Mouse (Mus musculus) CH12.LX (cell line): Measurements from ENCODE around the gene Grb10. TPM values are rescaled to one million over a fixed set of nuclear protein-coding genes. Genes with fewer than 3 reads are reported as not detected.

Experiments
- DNase-seq: peaks from one replicate; pipeline ENCODE4 v3.0.0-alpha.2; 2013; ENCODE audit errors: extremely low read depth
- H3K27ac ChIP-seq: 2 replicates; pipeline ENCODE4 v1.5.1; 2012; ENCODE audit warnings: low read depth, mild to moderate bottlenecking, control low read depth, moderate library complexity; ENCODE audit not compliant: insufficient read depth
- H3K27me3 ChIP-seq: replicated peaks from 2 replicates; pipeline ENCODE3; 2012; ENCODE audit warnings: inconsistent platforms
- H3K36me3 ChIP-seq, 2 experiments: replicated peaks in 1 of 2; 2 replicates each; pipeline versions ENCODE3 to v1.6.1; 2012; ENCODE audit warnings: inconsistent platforms in 1 of 2, low read length in 1 of 2, mild to moderate bottlenecking in 1 of 2, mixed read lengths in 1 of 2, moderate library complexity in 1 of 2; ENCODE audit not compliant: control insufficient read depth in 1 of 2, insufficient read depth in 1 of 2
- H3K4me1 ChIP-seq, 2 experiments: 2 replicates each; pipeline ENCODE4 v1.6.1; 2012; ENCODE audit warnings: inconsistent platforms in 1 of 2, moderate library complexity in 1 of 2; ENCODE audit not compliant: insufficient read depth in 2 of 2, control insufficient read depth in 1 of 2
- H3K4me2 ChIP-seq: 2 replicates; pipeline ENCODE4 v1.6.1; 2012; ENCODE audit warnings: low read depth, mild to moderate bottlenecking, control low read depth; ENCODE audit not compliant: poor library complexity, insufficient read depth, severe bottlenecking
- H3K4me3 ChIP-seq, 3 experiments: fragments of 150-350 bp in 1 of 3; sonication (generic) in 1 of 3; replicated peaks in 1 of 3; 2 replicates each; pipeline versions ENCODE3 to v1.5.1; 2011 to 2012; ENCODE audit warnings: low read depth in 2 of 3, low read length in 2 of 3, mild to moderate bottlenecking in 2 of 3, moderate library complexity in 2 of 3, control low read depth in 1 of 3, improper control_type of control experiment in 1 of 3, inconsistent platforms in 1 of 3, mixed read lengths in 1 of 3; ENCODE audit not compliant: poor library complexity in 1 of 3
- H3K79me2 ChIP-seq: replicated peaks from 2 replicates; pipeline ENCODE4 v1.6.1; 2012; ENCODE audit warnings: mild to moderate bottlenecking, moderate library complexity; ENCODE audit not compliant: control insufficient read depth, poor library complexity, insufficient read depth, severe bottlenecking; ENCODE audit errors: extremely low read depth
- H3K9ac ChIP-seq: 2 replicates; pipeline ENCODE4 v1.6.1; 2012; ENCODE audit warnings: low read depth, mild to moderate bottlenecking, control low read depth, moderate library complexity; ENCODE audit not compliant: insufficient read depth
- H3K9me3 ChIP-seq: replicated peaks from 2 replicates; pipeline ENCODE3; 2012; ENCODE audit warnings: low read length, inconsistent platforms, mixed read lengths
- CHD2 ChIP-seq: IDR thresholded peaks from 2 replicates; pipeline ENCODE4 v1.6.1; 2011; ENCODE audit warnings: low read length, improper control_type of control experiment
- CTCF ChIP-seq, 2 experiments: IDR thresholded peaks in 1 of 2; conservative IDR thresholded peaks in 1 of 2; 2 replicates each; pipeline ENCODE4 v1.5.1; 2011 to 2012; ENCODE audit warnings: low read depth in 2 of 2, low read length in 2 of 2, improper control_type of control experiment in 1 of 2, inconsistent platforms in 1 of 2, mild to moderate bottlenecking in 1 of 2, moderate library complexity in 1 of 2
- ELF1 ChIP-seq: IDR thresholded peaks from 2 replicates; pipeline ENCODE4 v1.6.1; 2014; ENCODE audit warnings: low read depth, mild to moderate bottlenecking, inconsistent platforms, low read length, improper control_type of control experiment
- ETS1 ChIP-seq: conservative IDR thresholded peaks from 2 replicates; pipeline ENCODE4 v1.6.1; 2012; ENCODE audit warnings: low read depth, mild to moderate bottlenecking, inconsistent platforms, low read length, improper control_type of control experiment, moderate library complexity
- GABPA ChIP-seq: IDR thresholded peaks from 2 replicates; pipeline ENCODE4 v1.6.1; 2012; ENCODE audit warnings: low read depth, low read length, improper control_type of control experiment, inconsistent platforms; ENCODE audit not compliant: insufficient replicate concordance
- IRF4 ChIP-seq: IDR thresholded peaks from 2 replicates; pipeline ENCODE4 v1.6.1; 2014; ENCODE audit warnings: low read depth, mild to moderate bottlenecking, inconsistent platforms, low read length, improper control_type of control experiment
- MEF2A ChIP-seq: IDR thresholded peaks from 2 replicates; pipeline ENCODE4 v1.6.1; 2014; ENCODE audit warnings: low read depth, mild to moderate bottlenecking, inconsistent platforms, low read length, improper control_type of control experiment, borderline replicate concordance
- MXI1 ChIP-seq: IDR thresholded peaks from 2 replicates; pipeline ENCODE4 v1.6.1; 2011; ENCODE audit warnings: mild to moderate bottlenecking, low read depth, low read length, improper control_type of control experiment
- NRF1 ChIP-seq: IDR thresholded peaks from 2 replicates; pipeline ENCODE4 v1.6.1; 2014; ENCODE audit warnings: low read depth, mild to moderate bottlenecking, inconsistent platforms, low read length, improper control_type of control experiment, moderate library complexity
- POLR2A ChIP-seq: IDR thresholded peaks from 2 replicates; pipeline ENCODE4 v1.6.1; 2011; ENCODE audit warnings: low read depth, mild to moderate bottlenecking, improper control_type of control experiment, low read length
- POLR2AphosphoS2 ChIP-seq: IDR thresholded peaks from 2 replicates; pipeline ENCODE4 v1.6.1; 2011; ENCODE audit warnings: low read depth, low read length, improper control_type of control experiment
- RAD21 ChIP-seq: IDR thresholded peaks from 2 replicates; pipeline ENCODE4 v1.6.1; 2011; ENCODE audit warnings: low read depth, mild to moderate bottlenecking, low read length, improper control_type of control experiment, moderate library complexity
- RCOR1 ChIP-seq: conservative IDR thresholded peaks from 2 replicates; pipeline ENCODE4 v1.6.1; 2012; ENCODE audit warnings: low read depth, mild to moderate bottlenecking, inconsistent platforms, low read length, improper control_type of control experiment
- SMC3 ChIP-seq: IDR thresholded peaks from 2 replicates; pipeline ENCODE4 v1.6.1; 2011; ENCODE audit warnings: low read depth, low read length, improper control_type of control experiment
- TCF12 ChIP-seq: IDR thresholded peaks from 2 replicates; pipeline ENCODE4 v1.6.1; 2014; ENCODE audit warnings: low read depth, mild to moderate bottlenecking, inconsistent platforms, low read length, improper control_type of control experiment
- USF1 ChIP-seq: IDR thresholded peaks from 2 replicates; pipeline ENCODE4 v1.6.1; 2014; ENCODE audit warnings: low read depth, mild to moderate bottlenecking, inconsistent platforms, low read length, improper control_type of control experiment
- dilution Hi-C: fragments of 300-500 bp; cut with MboI; formaldehyde crosslinking; loops from 2 replicates; pipeline ENCODE4 v1.14.3; 2020; ENCODE audit warnings: low sequenced_read_pairs; ENCODE audit not compliant: extremely low pct_unique_long_range_greater_than_20kb, extremely low pct_ligation_motif_present
- in situ Hi-C: fragments of 300-500 bp; cut with MboI; formaldehyde crosslinking; loops from 3 replicates; pipeline ENCODE4 v1.14.3; 2019; ENCODE audit warnings: low sequenced_read_pairs, low pct_ligation_motif_present, low pct_unique_long_range_greater_than_20kb, mixed read lengths
- polyA plus RNA-seq: library from polyadenylated mRNA; unstranded; fragments of >175 nt; gene quantifications from 2 replicates; pipeline ENCODE4 v1.2.1, GENCODE M21; 2012; ENCODE audit warnings: low read depth; ENCODE audit not compliant: insufficient read length
- total RNA-seq, 2 experiments: library from RNA; depleted of rRNA; stranded (reverse); fragments of 300-350 nt in 1 of 2; fragments of >200 nt in 1 of 2; gene quantifications; 2 replicates each; pipeline ENCODE4 v1.2.3; 2012 to 2014

The Grb10 gene
- total and polyA plus RNA-seq, 3 experiments, result 38.4 to 189 (median 137) TPM

DNA sequence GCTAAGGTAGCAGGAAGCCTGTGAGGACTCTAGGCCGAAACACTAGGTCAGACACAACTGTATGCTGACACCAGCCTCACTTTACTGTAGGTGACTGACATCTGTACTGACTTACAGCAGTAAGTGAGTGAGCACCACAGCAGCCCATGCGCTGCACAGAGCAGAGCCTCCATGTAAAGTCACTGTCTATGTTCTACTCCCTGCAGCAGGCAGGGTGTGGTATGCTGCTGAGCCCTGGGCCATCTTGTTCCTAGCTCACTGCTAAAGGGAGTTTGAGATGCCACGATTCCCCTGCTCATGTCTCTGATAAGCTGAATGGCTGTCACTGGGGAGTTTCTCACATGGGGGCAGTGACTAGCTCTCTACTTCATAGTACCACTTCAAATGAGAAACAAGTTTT, 72.3 kb downstream of the Grb10 start:
- no peak for DNase-seq

DNA sequence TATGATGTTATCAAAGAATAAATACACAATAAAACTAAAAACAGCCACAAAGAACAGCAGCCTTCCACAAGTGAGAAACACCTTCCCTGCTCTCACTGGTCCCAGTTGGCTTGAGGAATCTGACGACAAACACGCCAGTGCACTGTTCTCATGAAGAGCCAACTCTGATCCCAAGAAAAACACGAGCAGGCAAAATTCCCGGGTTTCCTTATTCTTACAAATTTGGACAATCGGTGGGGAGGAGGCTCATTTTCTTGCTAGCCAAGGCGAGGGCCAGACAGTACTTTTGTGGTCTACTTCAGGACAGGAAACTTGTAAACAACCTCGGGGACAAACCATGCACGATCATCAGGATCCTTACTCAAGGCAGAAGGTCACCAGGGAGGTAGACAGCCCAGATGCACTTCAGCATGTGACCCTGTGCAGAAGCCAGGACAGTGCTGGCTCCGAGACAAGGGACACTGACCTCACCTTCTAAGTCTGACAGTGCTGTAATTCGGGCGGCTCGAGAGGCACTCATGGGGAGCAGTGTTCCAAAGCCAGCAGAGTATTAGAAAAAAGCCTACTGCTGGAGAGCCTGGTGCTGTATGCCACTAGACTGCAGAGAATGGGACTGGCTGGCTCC, 72.9 kb downstream of the Grb10 start:
- Histone ChIP-seq H3K36me3 (no peaks in the 10 kb centered on the region), H3K9ac (no peak overlapping the region), H3K27me3 (no peaks in the 10 kb centered on the region), H3K4me2 (no peak overlapping the region), H3K9me3 (peaks cover 4% of the 10 kb centered on the region), H3K4me3 (no peak overlapping the region), H3K27ac (no peak overlapping the region), H3K4me1 (peaks cover 32 to 88% of the 10 kb centered on the region in 2 experiments), H3K79me2 (no peaks in the 10 kb centered on the region)
- dilution Hi-C loops (loop anchor here (25.0 kb wide), 1 partner anchor 153 kb away; the partner anchor contains the start of gene Fignl1), in situ Hi-C loops (loop anchor here (25.0 kb wide), 1 partner anchor 278 kb away; the partner anchor contains the start of gene Ikzf1)
- no peak for TF ChIP-seq ELF1
- 0 out of 2 replicates have a peak, but pooled peaks have one; percentile 11 for TF ChIP-seq ETS1
- DNase-seq, result no peak

More for the DNA sequence above, 72.3 kb downstream of the Grb10 start:
- Histone ChIP-seq H3K4me2 (no peak overlapping the region), H3K4me3 (no peak overlapping the region), H3K4me1 (peaks cover 32 to 82% of the 10 kb centered on the region in 2 experiments), H3K9me3 (peaks cover 8% of the 10 kb centered on the region), H3K27me3 (no peaks in the 10 kb centered on the region), H3K79me2 (no peaks in the 10 kb centered on the region), H3K27ac (peak overlapping the region; percentile 35), H3K9ac (no peak overlapping the region), H3K36me3 (no peaks in the 10 kb centered on the region)
- dilution Hi-C loops (loop anchor here (25.0 kb wide), 1 partner anchor 154 kb away; the partner anchor contains the start of gene Fignl1), in situ Hi-C loops (loop anchor here (25.0 kb wide), 1 partner anchor 279 kb away; the partner anchor contains the start of gene Ikzf1)
- TF ChIP-seq IRF4, result no peak
- no peak for TF ChIP-seq MXI1
- no peak for TF ChIP-seq CTCF (conservative IDR thresholded peaks at IDR 0.05 in 1 of 2, IDR thresholded peaks at IDR 0.05 in 1 of 2; ENCODE audit: low read depth in 2 of 2, low read length in 2 of 2)
- TF ChIP-seq POLR2AphosphoS2, result no peak
- TF ChIP-seq TCF12, result no peak
- TF ChIP-seq RCOR1, result no peak
- no peak for TF ChIP-seq MEF2A
- no peak for TF ChIP-seq SMC3
- no peak for TF ChIP-seq POLR2A

GRCm38 (mm10) chr11:11964729-11965128, 73.8 kb downstream of the Grb10 start:
- in situ Hi-C loops (loop anchor here (25.0 kb wide), 1 partner anchor 277 kb away; the partner anchor contains the start of gene Ikzf1), dilution Hi-C loops (loop anchor here (25.0 kb wide), 1 partner anchor 152 kb away; the partner anchor contains the start of gene Fignl1)
- H3K27ac ChIP-seq, result peak overlapping the region; percentile 6; the same call in 1 of the 2 replicates
- H3K79me2 ChIP-seq, result no peaks in the 10 kb centered on the region
- H3K36me3 ChIP-seq, result no peaks in the 10 kb centered on the region
- no peak overlapping the region for H3K4me2 ChIP-seq
- DNase-seq, result no peak
- no peaks in the 10 kb centered on the region for H3K27me3 ChIP-seq
- H3K9ac ChIP-seq, result no peak overlapping the region
- TF ChIP-seq RCOR1, result no peak
- no peak for TF ChIP-seq RAD21
- no peak for TF ChIP-seq MEF2A
- TF ChIP-seq NRF1, result no peak
- TF ChIP-seq GABPA, result no peak
- TF ChIP-seq USF1, result no peak
- no peak for TF ChIP-seq CHD2
- H3K9me3 ChIP-seq, result no peaks in the 10 kb centered on the region
- no peak overlapping the region for H3K4me3 ChIP-seq
- peaks cover 32 to 96% of the 10 kb centered on the region in 2 experiments for H3K4me1 ChIP-seq
